Mouse (Mus musculus): ENCODE measurements around the gene Mrpl9. TPM values are rescaled to one million over a fixed set of nuclear protein-coding genes. Genes with fewer than 3 reads are reported as not detected.
A peak's percentile ranks its signal among the peaks of the same experiment; 100 is the strongest.

Gene Mrpl9
- polyA plus RNA-seq, 1 experiment from 2014 or later = 72.3 TPM

GRCm38 (mm10) chr3:94412530-94412929 is 30.6 kb upstream of the Mrpl9 start:
- H3K27me3 ChIP-seq (ENCODE audit: insufficient read depth, low read length) = 0 out of 2 replicates have a peak, but pooled peaks cover 2% of the 10 kb centered on the region
- WGBS = 9% methylated on average over 25 of the region's 25 CpGs
- peak; percentile 55; the same call in 1 of the 2 replicates for ATAC-seq (ENCODE audit: low FRiP score, low TSS enrichment)

GRCm38 (mm10) chr3:94413031-94413679 is 30.0 kb upstream of the Mrpl9 start, which contains the start of gene Tdrkh:
TSS of gene Tdrkh (plus strand) at chr3:94413273.
- H3K9me3 ChIP-seq (ENCODE audit: low read length) = no peaks in the 10 kb centered on the region
- H3K27me3 ChIP-seq (ENCODE audit: insufficient read depth, low read length) = 0 out of 2 replicates have a peak, but pooled peaks cover 2% of the 10 kb centered on the region
- 8% methylated on average over 51 of the region's 52 CpGs for WGBS
- H3K4me2 ChIP-seq (replicated peaks; ENCODE audit: low read depth, low read length) = peak within 1 kb of the TSS; percentile 77
- peak within 1 kb of the TSS; percentile 52 for H3K4me3 ChIP-seq (ENCODE audit: low read length)
- H3K27ac ChIP-seq (ENCODE audit: low read length) = no peak within 1 kb of the TSS
- peaks cover 10% of the 10 kb centered on the region; the same call in 1 of the 2 replicates for H3K4me1 ChIP-seq (ENCODE audit: insufficient read depth, low read length)
- H3K9ac ChIP-seq (replicated peaks; ENCODE audit: low read length) = peak within 1 kb of the TSS; percentile 53
- peak; percentile 100 for ATAC-seq (ENCODE audit: low FRiP score, low TSS enrichment)
- no peaks in the 10 kb centered on the region for H3K36me3 ChIP-seq (ENCODE audit: insufficient read depth, low read length)

More at GRCm38 (mm10) chr3:94412530-94412929, 30.6 kb upstream of the Mrpl9 start:
- Histone ChIP-seq H3K4me3 (ENCODE audit: low read length) (peak overlapping the region; percentile 52), H3K9me3 (ENCODE audit: low read length) (no peaks in the 10 kb centered on the region), H3K27ac (ENCODE audit: low read length) (no peak overlapping the region), H3K9ac (replicated peaks; ENCODE audit: low read length) (peak overlapping the region; percentile 46), H3K36me3 (ENCODE audit: insufficient read depth, low read length) (no peaks in the 10 kb centered on the region), H3K4me2 (replicated peaks; ENCODE audit: low read depth, low read length) (peak overlapping the region; percentile 77), H3K4me1 (ENCODE audit: insufficient read depth, low read length) (peaks cover 10% of the 10 kb centered on the region; the same call in 1 of the 2 replicates)

GRCm38 (mm10) chr3:94430980-94431379 is 12.1 kb upstream of the Mrpl9 start:
- WGBS = 75% methylated on average over 2 of the region's 2 CpGs
- ATAC-seq (ENCODE audit: low FRiP score, low TSS enrichment) = no peak
- Histone ChIP-seq H3K4me3 (ENCODE audit: low read length) (no peak overlapping the region), H3K4me2 (replicated peaks; ENCODE audit: low read depth, low read length) (no peak overlapping the region), H3K27ac (ENCODE audit: low read length) (no peak overlapping the region), H3K9me3 (ENCODE audit: low read length) (no peaks in the 10 kb centered on the region), H3K4me1 (ENCODE audit: insufficient read depth, low read length) (no peaks in the 10 kb centered on the region), H3K27me3 (ENCODE audit: insufficient read depth, low read length) (no peaks in the 10 kb centered on the region), H3K9ac (replicated peaks; ENCODE audit: low read length) (no peak overlapping the region), H3K36me3 (ENCODE audit: insufficient read depth, low read length) (no peaks in the 10 kb centered on the region)

- 67% methylated on average over 2 of the region's 2 CpGs for WGBS
- Histone ChIP-seq H3K9me3 (ENCODE audit: low read length) (no peaks in the 10 kb centered on the region), H3K27me3 (ENCODE audit: insufficient read depth, low read length) (no peaks in the 10 kb centered on the region), H3K9ac (replicated peaks; ENCODE audit: low read length) (no peak overlapping the region), H3K4me2 (replicated peaks; ENCODE audit: low read depth, low read length) (no peak overlapping the region), H3K36me3 (ENCODE audit: insufficient read depth, low read length) (no peaks in the 10 kb centered on the region), H3K4me3 (ENCODE audit: low read length) (no peak overlapping the region), H3K4me1 (ENCODE audit: insufficient read depth, low read length) (no peaks in the 10 kb centered on the region), H3K27ac (ENCODE audit: low read length) (no peak overlapping the region)
- no peak for ATAC-seq (ENCODE audit: low FRiP score, low TSS enrichment)
Measured at GRCm38 (mm10) chr3:94434305-94434704, 8.8 kb upstream of the Mrpl9 start.

- Histone ChIP-seq H3K9ac (replicated peaks; ENCODE audit: low read length) (no peak overlapping the region), H3K27me3 (ENCODE audit: insufficient read depth, low read length) (peaks cover 2% of the 10 kb centered on the region; the same call in 1 of the 2 replicates), H3K4me1 (ENCODE audit: insufficient read depth, low read length) (no peaks in the 10 kb centered on the region), H3K36me3 (ENCODE audit: insufficient read depth, low read length) (no peaks in the 10 kb centered on the region), H3K9me3 (ENCODE audit: low read length) (no peaks in the 10 kb centered on the region), H3K4me3 (ENCODE audit: low read length) (no peak overlapping the region), H3K27ac (ENCODE audit: low read length) (no peak overlapping the region), H3K4me2 (replicated peaks; ENCODE audit: low read depth, low read length) (no peak overlapping the region)
- ATAC-seq (ENCODE audit: low FRiP score, low TSS enrichment) = no peak
- 78% methylated on average over 9 of the region's 9 CpGs for WGBS
Measured at GRCm38 (mm10) chr3:94436420-94436819, 6.7 kb upstream of the Mrpl9 start.

- no peak for ATAC-seq (ENCODE audit: low FRiP score, low TSS enrichment)
- H3K36me3 ChIP-seq (ENCODE audit: insufficient read depth, low read length) = peaks cover 7% of the 10 kb centered on the region
- WGBS = 39% methylated on average over 3 of the region's 3 CpGs
Measured at GRCm38 (mm10) chr3:94441182-94441581, 1.9 kb upstream of the Mrpl9 start.

GRCm38 (mm10) chr3:94443597-94443964 is 463 bp downstream of the Mrpl9 start, which contains the start of gene Oaz3:
TSS of gene Oaz3 (minus strand) at chr3:94443915.
- WGBS = under 1% methylated on average over 24 of the region's 24 CpGs
- no peak; the same call in 1 of the 2 replicates for ATAC-seq (ENCODE audit: low FRiP score, low TSS enrichment)
- no peaks in the 10 kb centered on the region for H3K9me3 ChIP-seq (ENCODE audit: low read length)

More at GRCm38 (mm10) chr3:94441182-94441581, 1.9 kb upstream of the Mrpl9 start:
- no peak overlapping the region for H3K4me2 ChIP-seq (replicated peaks; ENCODE audit: low read depth, low read length)
- H3K4me3 ChIP-seq (ENCODE audit: low read length) = no peak overlapping the region
- H3K27ac ChIP-seq (ENCODE audit: low read length) = no peak overlapping the region
- H3K9me3 ChIP-seq (ENCODE audit: low read length) = no peaks in the 10 kb centered on the region
- H3K27me3 ChIP-seq (ENCODE audit: insufficient read depth, low read length) = peaks cover 2% of the 10 kb centered on the region; the same call in 1 of the 2 replicates
- H3K4me1 ChIP-seq (ENCODE audit: insufficient read depth, low read length) = peaks cover 5% of the 10 kb centered on the region; the same call in 1 of the 2 replicates
- H3K9ac ChIP-seq (replicated peaks; ENCODE audit: low read length) = no peak overlapping the region

GRCm38 (mm10) chr3:94449377-94449776 is 6.3 kb downstream of the Mrpl9 start:
- peaks cover 30% of the 10 kb centered on the region for H3K36me3 ChIP-seq (ENCODE audit: insufficient read depth, low read length)
- no peaks in the 10 kb centered on the region for H3K27me3 ChIP-seq (ENCODE audit: insufficient read depth, low read length)
- WGBS = 92% methylated on average over 2 of the region's 2 CpGs
- ATAC-seq (ENCODE audit: low FRiP score, low TSS enrichment) = no peak
- H3K4me3 ChIP-seq (ENCODE audit: low read length) = no peak overlapping the region
- H3K4me1 ChIP-seq (ENCODE audit: insufficient read depth, low read length) = peaks cover 1% of the 10 kb centered on the region; the same call in 1 of the 2 replicates
- no peak overlapping the region for H3K9ac ChIP-seq (replicated peaks; ENCODE audit: low read length)
- no peak overlapping the region for H3K27ac ChIP-seq (ENCODE audit: low read length)
- no peak overlapping the region for H3K4me2 ChIP-seq (replicated peaks; ENCODE audit: low read depth, low read length)
- no peaks in the 10 kb centered on the region for H3K9me3 ChIP-seq (ENCODE audit: low read length)

More at GRCm38 (mm10) chr3:94443597-94443964, 463 bp downstream of the Mrpl9 start, which contains the start of gene Oaz3:
- Histone ChIP-seq H3K9ac (replicated peaks; ENCODE audit: low read length) (peak within 1 kb of the TSS; percentile 93), H3K27ac (ENCODE audit: low read length) (peak within 1 kb of the TSS; percentile 81), H3K27me3 (ENCODE audit: insufficient read depth, low read length) (peaks cover 2% of the 10 kb centered on the region; the same call in 1 of the 2 replicates), H3K4me3 (ENCODE audit: low read length) (peak within 1 kb of the TSS; percentile 96), H3K36me3 (ENCODE audit: insufficient read depth, low read length) (peaks cover 30% of the 10 kb centered on the region), H3K4me1 (ENCODE audit: insufficient read depth, low read length) (peaks cover 5% of the 10 kb centered on the region; the same call in 1 of the 2 replicates), H3K4me2 (replicated peaks; ENCODE audit: low read depth, low read length) (peak within 1 kb of the TSS; percentile 86)

- Histone ChIP-seq H3K4me1 (ENCODE audit: insufficient read depth, low read length) (no peaks in the 10 kb centered on the region), H3K9me3 (ENCODE audit: low read length) (no peaks in the 10 kb centered on the region), H3K27ac (ENCODE audit: low read length) (no peak overlapping the region), H3K27me3 (ENCODE audit: insufficient read depth, low read length) (no peaks in the 10 kb centered on the region), H3K4me2 (replicated peaks; ENCODE audit: low read depth, low read length) (peak overlapping the region; percentile 54), H3K36me3 (ENCODE audit: insufficient read depth, low read length) (no peaks in the 10 kb centered on the region), H3K9ac (replicated peaks; ENCODE audit: low read length) (no peak overlapping the region), H3K4me3 (ENCODE audit: low read length) (peak overlapping the region; percentile 44)
- ATAC-seq (ENCODE audit: low FRiP score, low TSS enrichment) = peak; percentile 91
- WGBS = under 1% methylated on average over 12 of the region's 12 CpGs
Measured at GRCm38 (mm10) chr3:94456529-94457000, 13.4 kb downstream of the Mrpl9 start.

GRCm38 (mm10) chr3:94457055-94457454 is 13.9 kb downstream of the Mrpl9 start:
- H3K9me3 ChIP-seq (ENCODE audit: low read length) = no peaks in the 10 kb centered on the region
- H3K36me3 ChIP-seq (ENCODE audit: insufficient read depth, low read length) = no peaks in the 10 kb centered on the region
- H3K9ac ChIP-seq (replicated peaks; ENCODE audit: low read length) = no peak overlapping the region
- H3K27me3 ChIP-seq (ENCODE audit: insufficient read depth, low read length) = no peaks in the 10 kb centered on the region
- no peaks in the 10 kb centered on the region for H3K4me1 ChIP-seq (ENCODE audit: insufficient read depth, low read length)
- 72% methylated on average over 3 of the region's 3 CpGs for WGBS
- H3K27ac ChIP-seq (ENCODE audit: low read length) = no peak overlapping the region
- H3K4me3 ChIP-seq (ENCODE audit: low read length) = no peak overlapping the region
- ATAC-seq (ENCODE audit: low FRiP score, low TSS enrichment) = no peak
- no peak overlapping the region for H3K4me2 ChIP-seq (replicated peaks; ENCODE audit: low read depth, low read length)
